Mouse (Mus musculus): ENCODE measurements at regions not wholly inside any gene's neighbourhood (a gene's known extent, or its start where the extent isn't known, plus 50 kb on each side); places are given as distances from the start of the nearest gene placed in this dataset.

- Histone ChIP-seq H3K27me3 (replicated peaks) (peaks cover 32% of the 10 kb centered on the region), H3K4me3 (no peak overlapping the region)
Observed at GRCm38 (mm10) chrX:11893606-11894279, 266.4 kb downstream of the Bcor start.

GRCm38 (mm10) chrX:11894280-11894662 lies 265.9 kb downstream of the Bcor start:
- Histone ChIP-seq H3K4me1 (replicated peaks) (peaks cover 31% of the 10 kb centered on the region), H3K27ac (ENCODE audit: poor library complexity, severe bottlenecking) (peak overlapping the region; percentile 66), H3K36me3 (no peaks in the 10 kb centered on the region), H3K4me2 (peak overlapping the region; percentile 24; the same call in 1 of the 2 replicates), H3K9ac (no peak overlapping the region), H3K4me3 (no peak overlapping the region), H3K27me3 (replicated peaks) (peaks cover 35% of the 10 kb centered on the region), H3K9me3 (replicated peaks) (no peaks in the 10 kb centered on the region)
- WGBS, result 36% methylated on average over 5 of the region's 6 CpGs
- no peak for ATAC-seq (ENCODE audit: insufficient number of reproducible peaks, low FRiP score)

More at GRCm38 (mm10) chrX:11893606-11894279, 266.4 kb downstream of the Bcor start:
- H3K9ac ChIP-seq, result no peak overlapping the region
- WGBS, result 38% methylated on average over 9 of the region's 10 CpGs
- H3K4me1 ChIP-seq (replicated peaks), result peaks cover 31% of the 10 kb centered on the region
- no peaks in the 10 kb centered on the region for H3K9me3 ChIP-seq (replicated peaks)
- H3K36me3 ChIP-seq, result no peaks in the 10 kb centered on the region
- H3K4me2 ChIP-seq, result peak overlapping the region; percentile 24; the same call in 1 of the 2 replicates
- no peak for ATAC-seq (ENCODE audit: insufficient number of reproducible peaks, low FRiP score)
- H3K27ac ChIP-seq (ENCODE audit: poor library complexity, severe bottlenecking), result peak overlapping the region; percentile 66

- H3K4me2 ChIP-seq, result no peak overlapping the region
- no peaks in the 10 kb centered on the region for H3K36me3 ChIP-seq
- WGBS, result 40% methylated on average over 5 of the region's 5 CpGs
- H3K4me1 ChIP-seq (replicated peaks), result peaks cover 31% of the 10 kb centered on the region
- H3K27me3 ChIP-seq (replicated peaks), result peaks cover 44% of the 10 kb centered on the region
- H3K27ac ChIP-seq (ENCODE audit: poor library complexity, severe bottlenecking), result no peak overlapping the region
- no peak overlapping the region for H3K4me3 ChIP-seq
- ATAC-seq (ENCODE audit: insufficient number of reproducible peaks, low FRiP score), result no peak
- no peak overlapping the region for H3K9ac ChIP-seq
- no peaks in the 10 kb centered on the region for H3K9me3 ChIP-seq (replicated peaks)
Observed at GRCm38 (mm10) chrX:11895396-11895795, 264.8 kb downstream of the Bcor start.

DNA sequence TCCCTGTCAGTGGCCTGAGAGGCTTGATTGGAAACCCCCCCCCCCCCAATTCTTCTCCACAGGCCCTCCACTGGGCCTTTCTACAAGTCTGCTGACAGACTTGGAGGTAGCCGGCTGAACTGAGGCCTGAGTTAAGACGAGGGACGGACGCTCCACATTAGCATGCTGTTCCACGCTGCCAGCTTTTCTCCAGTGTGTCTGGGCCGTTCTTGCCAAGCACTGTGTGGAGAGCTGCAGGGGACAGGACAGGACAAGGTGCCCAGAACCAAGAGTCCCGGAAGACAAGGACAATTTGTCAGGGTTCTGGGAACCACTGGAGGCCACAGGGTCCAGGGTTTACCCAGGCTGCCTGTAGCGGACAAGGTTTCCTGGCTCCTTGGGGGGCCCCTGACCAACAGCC lies 261.9 kb downstream of the Bcor start:
- no peak for ATAC-seq (ENCODE audit: insufficient number of reproducible peaks, low FRiP score)
- Histone ChIP-seq H3K4me1 (replicated peaks) (peaks cover 28% of the 10 kb centered on the region), H3K27me3 (replicated peaks) (peaks cover 44% of the 10 kb centered on the region), H3K9ac (no peak overlapping the region), H3K27ac (ENCODE audit: poor library complexity, severe bottlenecking) (no peak overlapping the region), H3K9me3 (replicated peaks) (no peaks in the 10 kb centered on the region), H3K4me3 (no peak overlapping the region), H3K36me3 (no peaks in the 10 kb centered on the region), H3K4me2 (no peak overlapping the region)
- WGBS, result 73% methylated on average over 8 of the region's 8 CpGs

- Histone ChIP-seq H3K4me1 (replicated peaks) (peaks cover 20% of the 10 kb centered on the region), H3K9ac (no peak overlapping the region), H3K27me3 (replicated peaks) (peaks cover 52% of the 10 kb centered on the region), H3K36me3 (no peaks in the 10 kb centered on the region), H3K27ac (ENCODE audit: poor library complexity, severe bottlenecking) (no peak overlapping the region), H3K9me3 (replicated peaks) (no peaks in the 10 kb centered on the region), H3K4me2 (no peak overlapping the region), H3K4me3 (no peak overlapping the region)
- no peak for ATAC-seq (ENCODE audit: insufficient number of reproducible peaks, low FRiP score)
- WGBS, result 92% methylated on average over 6 of the region's 6 CpGs
Observed at GRCm38 (mm10) chrX:11899051-11899450, 261.1 kb downstream of the Bcor start.

DNA sequence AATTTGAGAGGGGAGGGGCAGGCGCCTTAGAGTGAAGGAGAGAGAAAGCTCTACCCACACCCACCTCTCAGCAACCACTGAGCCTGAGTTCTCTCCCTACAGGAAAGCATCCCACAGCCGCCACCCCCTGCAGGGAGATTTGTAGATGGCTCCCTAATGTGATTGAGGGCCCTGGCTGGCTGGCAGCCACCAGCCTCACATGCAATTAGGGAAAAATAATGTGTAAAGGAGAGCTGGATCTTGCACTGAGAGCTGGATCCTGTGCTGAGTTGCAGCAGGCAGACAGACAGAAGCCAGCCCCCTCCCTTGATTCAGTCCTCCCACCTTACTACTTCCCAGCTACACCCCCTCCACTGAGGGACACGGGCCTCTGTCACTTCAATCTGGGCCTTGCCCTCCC lies 260.2 kb downstream of the Bcor start:
- H3K27me3 ChIP-seq (replicated peaks), result peaks cover 56% of the 10 kb centered on the region
- no peaks in the 10 kb centered on the region for H3K36me3 ChIP-seq
- no peaks in the 10 kb centered on the region for H3K9me3 ChIP-seq (replicated peaks)
- H3K9ac ChIP-seq, result no peak overlapping the region
- no peak overlapping the region for H3K4me3 ChIP-seq
- 39% methylated on average over 3 of the region's 3 CpGs for WGBS
- no peak overlapping the region for H3K27ac ChIP-seq (ENCODE audit: poor library complexity, severe bottlenecking)
- no peak overlapping the region for H3K4me2 ChIP-seq
- peaks cover 12% of the 10 kb centered on the region for H3K4me1 ChIP-seq (replicated peaks)
- ATAC-seq (ENCODE audit: insufficient number of reproducible peaks, low FRiP score), result no peak

GRCm38 (mm10) chrX:11901791-11902190 lies 258.4 kb downstream of the Bcor start:
- no peaks in the 10 kb centered on the region for H3K36me3 ChIP-seq
- peaks cover 5% of the 10 kb centered on the region; the same call in 1 of the 2 replicates for H3K4me1 ChIP-seq (replicated peaks)
- whole genome bisulfite sequencing, result 55% methylated on average over 5 of the region's 5 CpGs
- no peak for ATAC-seq (ENCODE audit: insufficient number of reproducible peaks, low FRiP score)
- no peak overlapping the region for H3K9ac ChIP-seq
- no peaks in the 10 kb centered on the region for H3K9me3 ChIP-seq (replicated peaks)
- no peak overlapping the region for H3K4me3 ChIP-seq
- H3K27ac ChIP-seq (ENCODE audit: poor library complexity, severe bottlenecking), result no peak overlapping the region
- peaks cover 47% of the 10 kb centered on the region for H3K27me3 ChIP-seq (replicated peaks)
- H3K4me2 ChIP-seq, result no peak overlapping the region

- 84% methylated on average over 4 of the region's 4 CpGs for WGBS
Observed at GRCm38 (mm10) chrX:11903116-11903700, 256.9 kb downstream of the Bcor start.

DNA sequence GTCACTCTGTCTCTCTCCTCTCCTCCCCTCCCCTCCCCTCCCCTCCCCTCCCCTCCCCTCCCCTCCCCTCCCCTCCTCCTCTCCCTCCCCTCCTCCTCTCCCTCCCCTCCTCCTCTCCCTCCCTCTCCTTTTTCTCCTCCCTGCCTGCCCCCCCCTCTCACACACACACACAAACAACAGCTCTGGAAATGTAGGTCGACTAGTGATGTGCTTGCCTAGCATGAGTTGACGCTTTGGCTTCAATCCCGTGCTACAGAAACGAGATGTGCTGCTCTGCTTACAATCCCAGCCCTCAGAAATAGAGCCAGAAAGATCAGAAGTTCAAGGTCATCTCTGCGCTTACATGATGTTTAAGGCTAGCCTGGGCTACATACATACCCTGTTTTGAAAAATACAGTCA lies 254.9 kb downstream of the Bcor start:
- ATAC-seq (ENCODE audit: insufficient number of reproducible peaks, low FRiP score), result no peak
- 0 out of 2 replicates have a peak, but pooled peaks cover 27% of the 10 kb centered on the region for H3K27me3 ChIP-seq (replicated peaks)
- no peak overlapping the region for H3K4me3 ChIP-seq
- peaks cover 6% of the 10 kb centered on the region; the same call in 1 of the 2 replicates for H3K4me1 ChIP-seq (replicated peaks)
- 58% methylated on average over 5 of the region's 5 CpGs for WGBS
- no peak overlapping the region for H3K9ac ChIP-seq
- no peaks in the 10 kb centered on the region for H3K36me3 ChIP-seq
- no peak overlapping the region for H3K4me2 ChIP-seq
- H3K27ac ChIP-seq (ENCODE audit: poor library complexity, severe bottlenecking), result no peak overlapping the region
- H3K9me3 ChIP-seq (replicated peaks), result no peaks in the 10 kb centered on the region

More at GRCm38 (mm10) chrX:11903116-11903700, 256.9 kb downstream of the Bcor start:
- Histone ChIP-seq H3K4me3 (no peak overlapping the region), H3K27ac (ENCODE audit: poor library complexity, severe bottlenecking) (no peak overlapping the region), H3K4me2 (no peak overlapping the region), H3K27me3 (replicated peaks) (peaks cover 38% of the 10 kb centered on the region), H3K4me1 (replicated peaks) (peaks cover 6% of the 10 kb centered on the region; the same call in 1 of the 2 replicates), H3K9me3 (replicated peaks) (no peaks in the 10 kb centered on the region), H3K36me3 (no peaks in the 10 kb centered on the region), H3K9ac (no peak overlapping the region)
- no peak for ATAC-seq (ENCODE audit: insufficient number of reproducible peaks, low FRiP score)

GRCm38 (mm10) chrX:11907167-11907566 lies 253.0 kb downstream of the Bcor start:
- H3K4me1 ChIP-seq (replicated peaks), result peaks cover 6% of the 10 kb centered on the region; the same call in 1 of the 2 replicates
- H3K4me2 ChIP-seq, result no peak overlapping the region
- no peak overlapping the region for H3K9ac ChIP-seq
- no peaks in the 10 kb centered on the region for H3K9me3 ChIP-seq (replicated peaks)
- no peaks in the 10 kb centered on the region for H3K36me3 ChIP-seq
- ATAC-seq (ENCODE audit: insufficient number of reproducible peaks, low FRiP score), result peak; percentile 79
- H3K4me3 ChIP-seq, result no peak overlapping the region
- H3K27ac ChIP-seq (ENCODE audit: poor library complexity, severe bottlenecking), result no peak overlapping the region
- 0 out of 2 replicates have a peak, but pooled peaks cover 27% of the 10 kb centered on the region for H3K27me3 ChIP-seq (replicated peaks)
- WGBS, result 46% methylated on average over 6 of the region's 6 CpGs

DNA sequence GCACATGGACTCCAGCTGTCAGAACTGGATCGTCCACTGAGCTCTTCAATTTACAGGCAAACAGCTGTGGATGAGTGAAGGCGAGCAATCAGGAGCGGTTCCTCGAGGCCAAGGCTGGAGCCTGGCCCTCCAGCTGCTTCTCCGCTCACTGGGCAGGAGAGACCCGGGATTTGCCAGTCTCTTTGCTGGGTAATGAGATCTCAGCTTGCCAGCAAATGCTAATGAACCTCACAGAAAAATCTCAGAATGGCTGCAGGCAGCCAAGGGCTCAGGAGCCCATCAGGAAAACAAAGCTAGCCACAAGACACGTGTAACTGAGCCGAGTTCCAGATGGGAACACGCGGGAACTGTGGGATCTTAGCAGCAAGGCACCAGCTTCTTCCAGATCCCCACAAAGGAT lies 244.2 kb downstream of the Bcor start:
- H3K9me3 ChIP-seq (replicated peaks), result no peaks in the 10 kb centered on the region
- H3K4me2 ChIP-seq, result no peak overlapping the region
- H3K9ac ChIP-seq, result no peak overlapping the region
- no peaks in the 10 kb centered on the region for H3K36me3 ChIP-seq
- 80% methylated on average over 10 of the region's 10 CpGs for WGBS
- H3K27me3 ChIP-seq (replicated peaks), result no peaks in the 10 kb centered on the region; the same call in 1 of the 2 replicates
- no peak overlapping the region for H3K27ac ChIP-seq (ENCODE audit: poor library complexity, severe bottlenecking)
- H3K4me1 ChIP-seq (replicated peaks), result 0 out of 2 replicates have a peak, but pooled peaks cover 4% of the 10 kb centered on the region
- no peak overlapping the region for H3K4me3 ChIP-seq
- no peak for ATAC-seq (ENCODE audit: insufficient number of reproducible peaks, low FRiP score)

Measured in heart, embryonic 12.5 days (tissue).